Mouse (Mus musculus) CH12.LX (cell line): Measurements from ENCODE around the gene Ms4a5.

Source experiments
- CTCF ChIP-seq, 2 experiments: IDR thresholded peaks in 1 of 2; conservative IDR thresholded peaks in 1 of 2; 2 replicates each; pipeline ENCODE4 v1.5.1; 2011 to 2012; ENCODE audit warnings: low read depth in 2 of 2, low read length in 2 of 2, improper control_type of control experiment in 1 of 2, inconsistent platforms in 1 of 2, mild to moderate bottlenecking in 1 of 2, moderate library complexity in 1 of 2
- MAX ChIP-seq: IDR thresholded peaks from 2 replicates; pipeline ENCODE4 v1.6.1; 2011; ENCODE audit warnings: low read length, improper control_type of control experiment
- POLR2A ChIP-seq: IDR thresholded peaks from 2 replicates; pipeline ENCODE4 v1.6.1; 2011; ENCODE audit warnings: low read depth, mild to moderate bottlenecking, improper control_type of control experiment, low read length
- POLR2AphosphoS2 ChIP-seq: IDR thresholded peaks from 2 replicates; pipeline ENCODE4 v1.6.1; 2011; ENCODE audit warnings: low read depth, low read length, improper control_type of control experiment
- USF1 ChIP-seq: IDR thresholded peaks from 2 replicates; pipeline ENCODE4 v1.6.1; 2014; ENCODE audit warnings: low read depth, mild to moderate bottlenecking, inconsistent platforms, low read length, improper control_type of control experiment

- TF ChIP-seq MAX (peak; percentile 76), POLR2A (0 out of 2 replicates have a peak, but pooled peaks have one; percentile 23), USF1 (no peak), CTCF (conservative IDR thresholded peaks at IDR 0.05 in 1 of 2, IDR thresholded peaks at IDR 0.05 in 1 of 2; ENCODE audit: low read depth in 2 of 2, low read length in 2 of 2) (no peak), POLR2AphosphoS2 (no peak)
These were observed 9.3 kb upstream of the Ms4a5 start for GRCm38 (mm10) chr19:11292990-11293389.
